Mouse (Mus musculus): ENCODE measurements around the gene Vcpkmt.

- TF ChIP-seq POLR2A (IDR thresholded peaks at IDR 0.05; ENCODE audit: borderline replicate concordance, control insufficient read depth, low read depth, low read length) (no peak), CTCF (IDR thresholded peaks at IDR 0.05; ENCODE audit: control insufficient read depth, insufficient read depth, low read length) (no peak)
Observed at GRCm38 (mm10) chr12:69579623-69580022, 3.2 kb downstream of the Vcpkmt start.

All from bone marrow, adult 2 months (tissue).